ENCODE assay signal across 19 mouse cellular contexts in genomic region chr1:187749294-187749693, GRCm38 (mm10).
"Had no signal": no experiment of that assay in that cellular context is flagged by ENCODE, and none has a peak within 500 bp of the region (broad histone marks: within the 10 kb centered on the region; RNA-seq: fewer than 3 reads in every experiment).

No protein-coding gene starts in this region.

- H3K27ac ChIP-seq: kidney, postnatal 0 days; layer of hippocampus, adult 2 months; liver, embryonic 14.5 days; macrophage; midbrain, embryonic 12.5 days; midbrain, embryonic 15.5 days; neural tube, embryonic 12.5 days; neural tube, embryonic 15.5 days; stomach, embryonic 15.5 days had no signal

- H3K4me3 ChIP-seq: layer of hippocampus, adult 2 months; midbrain, embryonic 12.5 days; midbrain, embryonic 15.5 days; neural tube, embryonic 12.5 days; neural tube, embryonic 15.5 days; stomach, embryonic 15.5 days had no signal

- H3K9ac ChIP-seq: liver, embryonic 14.5 days; liver, postnatal 0 days; lung, embryonic 14.5 days; midbrain, embryonic 12.5 days; midbrain, embryonic 15.5 days; neural tube, embryonic 12.5 days; neural tube, embryonic 15.5 days; stomach, embryonic 15.5 days had no signal

- H3K4me1 ChIP-seq: midbrain, embryonic 12.5 days; midbrain, embryonic 15.5 days; neural tube, embryonic 12.5 days; neural tube, embryonic 15.5 days; stomach, embryonic 15.5 days had no signal

- H3K36me3 ChIP-seq: midbrain, embryonic 12.5 days; midbrain, embryonic 15.5 days; neural tube, embryonic 12.5 days; neural tube, embryonic 15.5 days; stomach, embryonic 15.5 days had no signal

- H3K4me2 ChIP-seq: liver, embryonic 11.5 days; lung, embryonic 14.5 days; midbrain, embryonic 12.5 days; midbrain, embryonic 15.5 days; neural tube, embryonic 12.5 days; neural tube, embryonic 15.5 days; stomach, embryonic 15.5 days had no signal

- ATAC-seq: liver, postnatal 0 days; lung, postnatal 0 days; midbrain, embryonic 15.5 days had no signal

- H3K27me3 ChIP-seq: midbrain, embryonic 12.5 days; midbrain, embryonic 15.5 days; neural tube, embryonic 12.5 days; neural tube, embryonic 15.5 days; stomach, embryonic 15.5 days had no signal

- DNase-seq: kidney, postnatal 25 days; layer of hippocampus, adult 9-11 months; liver, postnatal 0 days; right cerebral cortex, adult 18-20 months; right cerebral cortex, postnatal 14 days; right cerebral cortex, postnatal 4 days; thymus, postnatal 25 days had no signal

- H3K9me3 ChIP-seq: midbrain, embryonic 12.5 days; neural tube, embryonic 12.5 days; neural tube, embryonic 15.5 days; stomach, embryonic 15.5 days had no signal
